Mouse (Mus musculus) small intestine, adult 2 months (tissue): ENCODE data around the gene Echs1.

Source experiments
- CTCF ChIP-seq: fragments of 200-500 bp; IDR thresholded peaks from 2 replicates; pipeline ENCODE4 v1.5.1; 2012; ENCODE audit warnings: low read depth, mild to moderate bottlenecking, control low read depth, inconsistent platforms, low read length, moderate library complexity, mixed read lengths; ENCODE audit not compliant: insufficient replicate concordance, insufficient read length; ENCODE audit errors: extremely low read depth
- POLR2A ChIP-seq: fragments of 200-500 bp; IDR thresholded peaks from 2 replicates; pipeline ENCODE4 v1.6.1; 2012; ENCODE audit warnings: low read depth, mild to moderate bottlenecking, control low read depth, inconsistent platforms, low read length, moderate library complexity

DNA sequence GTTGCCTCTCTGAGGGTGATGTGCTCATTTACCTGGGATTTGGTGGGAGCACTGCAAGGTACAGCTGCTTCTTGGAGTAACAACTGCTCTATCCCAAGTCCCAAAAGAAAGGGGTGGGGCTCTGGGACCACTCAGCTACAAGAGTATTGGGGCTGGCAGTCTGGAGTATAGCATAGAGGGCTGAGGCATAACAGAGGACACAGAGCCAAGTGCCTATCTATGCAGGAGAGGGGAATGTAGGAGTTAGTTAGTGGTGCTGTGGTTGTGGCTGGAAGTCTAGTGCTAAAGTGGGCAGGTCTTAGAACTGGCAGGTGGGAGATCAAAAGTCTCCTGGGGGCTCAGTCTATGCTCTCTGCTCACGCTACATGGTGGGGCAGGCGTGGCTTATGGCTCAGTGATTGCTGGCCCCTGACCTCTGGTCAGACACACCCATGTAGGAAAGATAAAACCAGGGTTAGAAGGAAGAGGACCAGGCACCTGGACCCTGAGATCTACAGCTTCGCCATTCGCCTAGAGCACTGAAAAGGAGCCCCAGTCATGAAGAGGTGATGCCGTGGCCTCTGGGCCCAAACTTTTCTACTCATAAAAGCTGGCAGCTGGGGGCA is 23.2 kb downstream of the Echs1 start, which contains the start of gene Prap1:
- TF ChIP-seq CTCF = no peak
- TF ChIP-seq POLR2A = peak; percentile 89; the same call in 1 of the 2 replicates
